Mouse (Mus musculus) kidney, postnatal 0 days (tissue): ENCODE measurements around the gene Cdpf1. TPM values are rescaled to one million over a fixed set of nuclear protein-coding genes. Genes with fewer than 3 reads are reported as not detected.

Source experiments
- ATAC-seq: fragments of 200-750 bp; cut with Nextera tagmentation; replicated peaks from 2 replicates; pipeline ENCODE4 v1.8.0; 2017; ENCODE audit warnings: low read depth, moderate number of reproducible peaks, moderate TSS enrichment, moderate library complexity; ENCODE audit not compliant: low FRiP score
- DNase-seq: peaks from one replicate; pipeline ENCODE4 v3.0.0-alpha.2; 2016; ENCODE audit warnings: low spot score
- H3K27ac ChIP-seq: fragments of 300-500 bp; sonication (generic); 2 replicates; pipeline ENCODE4 v1.5.1; 2014; ENCODE audit warnings: mild to moderate bottlenecking
- H3K27me3 ChIP-seq: fragments of 300-500 bp; sonication (generic); 2 replicates; pipeline ENCODE4 v1.6.1; 2014; ENCODE audit warnings: low read length, mixed read lengths; ENCODE audit not compliant: insufficient read depth
- H3K36me3 ChIP-seq: fragments of 300-500 bp; sonication (generic); 2 replicates; pipeline ENCODE4 v1.6.1; 2014; ENCODE audit warnings: low read length, mixed read lengths; ENCODE audit not compliant: insufficient read depth
- H3K4me1 ChIP-seq: fragments of 300-500 bp; sonication (generic); replicated peaks from 2 replicates; pipeline ENCODE4 v1.6.1; 2014; ENCODE audit warnings: antibody characterized with exemption, low read length, mixed read lengths; ENCODE audit not compliant: insufficient read depth
- H3K4me2 ChIP-seq: fragments of 300-500 bp; sonication (generic); 2 replicates; pipeline ENCODE4 v1.6.1; 2014; ENCODE audit warnings: mild to moderate bottlenecking, low read length, moderate library complexity, mixed read lengths
- H3K4me3 ChIP-seq: fragments of 300-500 bp; sonication (generic); replicated peaks from 2 replicates; pipeline ENCODE4 v1.5.1; 2014; ENCODE audit warnings: low read depth, low read length
- H3K9ac ChIP-seq: fragments of 300-500 bp; sonication (generic); 2 replicates; pipeline ENCODE4 v1.6.1; 2014; ENCODE audit warnings: low read depth, low read length
- H3K9me3 ChIP-seq: fragments of 300-500 bp; sonication (generic); replicated peaks from 2 replicates; pipeline ENCODE4 v1.6.1; 2016; ENCODE audit warnings: low read length, inconsistent platforms, mixed read lengths
- CTCF ChIP-seq: IDR thresholded peaks from 2 replicates; pipeline ENCODE4 v1.5.1; 2016; ENCODE audit warnings: antibody characterized with exemption, low read depth, mild to moderate bottlenecking, moderate library complexity
- WGBS: fragments of 180-500 bp; shearing (Covaris S2); extraction: QIAGEN DNeasy Blood & Tissue Kit; methylation state at CpG from one replicate; pipeline ENCODE4 v1.1.7; 2014; 5-methylcytosine and 5-hydroxymethylcytosine counted together
- polyA plus RNA-seq: library from polyadenylated mRNA; unstranded; fragments of >200 nt; fragmentation: Nextera tagmentation; extraction: Ambion mirVana; gene quantifications from 2 replicates; pipeline ENCODE4 v1.2.1, GENCODE M21; 2015

Gene Cdpf1
- polyA plus RNA-seq, 1 experiment from 2014 or later = 38.5 TPM

- no peaks in the 10 kb centered on the region for H3K4me1 ChIP-seq
- no peaks in the 10 kb centered on the region for H3K36me3 ChIP-seq
- H3K4me2 ChIP-seq = no peak overlapping the region
- H3K9ac ChIP-seq = no peak overlapping the region
- no peak for TF ChIP-seq CTCF
- H3K9me3 ChIP-seq = no peaks in the 10 kb centered on the region
- WGBS = 87% methylated on average over 9 of the region's 9 CpGs
- H3K27ac ChIP-seq = no peak overlapping the region
- H3K4me3 ChIP-seq = no peak overlapping the region
- no peaks in the 10 kb centered on the region for H3K27me3 ChIP-seq
- no peak for DNase-seq
- no peak for ATAC-seq
Measured at GRCm38 (mm10) chr15:85774419-85774818, 37.1 kb downstream of the Cdpf1 start.

GRCm38 (mm10) chr15:85772146-85772740, 39.3 kb downstream of the Cdpf1 start:
- TF ChIP-seq CTCF = no peak
- H3K36me3 ChIP-seq = no peaks in the 10 kb centered on the region
- DNase-seq (peak; percentile 25), ATAC-seq (peak; percentile 67; the same call in 1 of the 2 replicates)
- no peaks in the 10 kb centered on the region for H3K9me3 ChIP-seq
- H3K4me1 ChIP-seq = no peaks in the 10 kb centered on the region
- H3K4me3 ChIP-seq = no peak overlapping the region
- no peaks in the 10 kb centered on the region for H3K27me3 ChIP-seq
- WGBS = 52% methylated on average over 11 of the region's 11 CpGs
- no peak overlapping the region for H3K9ac ChIP-seq
- no peak overlapping the region; the same call in 1 of the 2 replicates for H3K4me2 ChIP-seq
- peak overlapping the region; percentile 63; the same call in 1 of the 2 replicates for H3K27ac ChIP-seq

- Histone ChIP-seq H3K27ac (peak overlapping the region; percentile 63; the same call in 1 of the 2 replicates), H3K4me3 (no peak overlapping the region), H3K9me3 (no peaks in the 10 kb centered on the region), H3K4me2 (no peak overlapping the region; the same call in 1 of the 2 replicates), H3K9ac (no peak overlapping the region), H3K4me1 (no peaks in the 10 kb centered on the region), H3K36me3 (no peaks in the 10 kb centered on the region), H3K27me3 (no peaks in the 10 kb centered on the region)
- WGBS = 76% methylated on average over 17 of the region's 17 CpGs
- peak; percentile 89 for ATAC-seq
- no peak for DNase-seq
- TF ChIP-seq CTCF = no peak
Measured at GRCm38 (mm10) chr15:85771306-85772121, 40.0 kb downstream of the Cdpf1 start.

- ATAC-seq (no peak), DNase-seq (no peak)
- Histone ChIP-seq H3K9ac (no peak overlapping the region), H3K27me3 (no peaks in the 10 kb centered on the region), H3K4me2 (no peak overlapping the region), H3K9me3 (no peaks in the 10 kb centered on the region), H3K4me1 (no peaks in the 10 kb centered on the region), H3K36me3 (no peaks in the 10 kb centered on the region), H3K4me3 (no peak overlapping the region), H3K27ac (no peak overlapping the region)
- WGBS = 93% methylated on average over 8 of the region's 8 CpGs
- TF ChIP-seq CTCF = no peak
Measured at GRCm38 (mm10) chr15:85768991-85769390, 42.5 kb downstream of the Cdpf1 start.

- Histone ChIP-seq H3K4me3 (no peak overlapping the region), H3K4me1 (no peaks in the 10 kb centered on the region)
- no peak for ATAC-seq
Measured at GRCm38 (mm10) chr15:85766677-85767076, 44.8 kb downstream of the Cdpf1 start.

GRCm38 (mm10) chr15:85765022-85765421, 46.5 kb downstream of the Cdpf1 start:
- Histone ChIP-seq H3K27me3 (no peaks in the 10 kb centered on the region), H3K27ac (no peak overlapping the region), H3K4me3 (no peak overlapping the region), H3K36me3 (no peaks in the 10 kb centered on the region), H3K4me1 (no peaks in the 10 kb centered on the region), H3K9me3 (no peaks in the 10 kb centered on the region), H3K4me2 (no peak overlapping the region), H3K9ac (no peak overlapping the region)
- no peak for TF ChIP-seq CTCF
- no peak for DNase-seq
- 51% methylated on average over 3 of the region's 3 CpGs for WGBS
- ATAC-seq = no peak

More at GRCm38 (mm10) chr15:85766677-85767076, 44.8 kb downstream of the Cdpf1 start:
- no peak overlapping the region for H3K9ac ChIP-seq
- no peaks in the 10 kb centered on the region for H3K36me3 ChIP-seq
- 83% methylated on average over 5 of the region's 5 CpGs for WGBS
- DNase-seq = no peak
- no peaks in the 10 kb centered on the region for H3K9me3 ChIP-seq
- no peak overlapping the region for H3K27ac ChIP-seq
- no peak overlapping the region for H3K4me2 ChIP-seq
- TF ChIP-seq CTCF = no peak
- H3K27me3 ChIP-seq = no peaks in the 10 kb centered on the region
